Mouse (Mus musculus): ENCODE measurements around the gene Usp40. TPM values are rescaled to one million over a fixed set of nuclear protein-coding genes. Genes with fewer than 3 reads are reported as not detected.

Usp40 gene
- total RNA-seq, 1 experiment from 2014 or later = 27.8 TPM

DNA sequence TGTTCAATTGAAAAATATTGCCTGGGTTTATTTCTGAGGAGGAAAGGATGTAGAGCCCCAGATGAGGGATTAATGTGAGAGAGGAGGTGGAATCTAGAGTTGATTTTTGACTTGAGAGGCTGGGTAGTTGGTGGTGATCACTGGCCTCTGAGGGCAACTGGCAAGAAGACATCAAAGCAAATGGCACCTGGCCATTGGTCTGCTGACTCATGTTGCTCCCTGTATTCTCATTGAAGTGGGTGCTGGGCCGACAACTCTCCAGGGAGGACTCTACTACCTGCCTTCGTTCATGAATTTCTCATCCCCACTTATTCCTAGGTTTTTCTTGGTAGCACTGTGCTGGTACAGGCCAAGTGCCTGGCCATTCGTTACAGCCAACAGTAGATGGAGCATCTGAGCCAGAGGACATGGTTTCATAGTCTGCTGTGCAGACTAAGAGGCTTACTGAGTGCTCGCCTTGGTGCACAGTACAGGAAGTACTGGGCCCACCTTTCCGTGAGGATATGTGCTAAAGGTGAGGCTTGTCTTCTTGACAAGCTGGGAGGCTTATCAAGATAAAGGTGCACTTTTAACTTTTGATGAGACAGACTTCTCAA is 101.9 kb downstream of the Usp40 start:
- peak; percentile 56; the same call in 1 of the 2 replicates for ATAC-seq (ENCODE audit: extremely low read depth, insufficient number of reproducible peaks, low FRiP score, poor library complexity, severe bottlenecking)

DNA sequence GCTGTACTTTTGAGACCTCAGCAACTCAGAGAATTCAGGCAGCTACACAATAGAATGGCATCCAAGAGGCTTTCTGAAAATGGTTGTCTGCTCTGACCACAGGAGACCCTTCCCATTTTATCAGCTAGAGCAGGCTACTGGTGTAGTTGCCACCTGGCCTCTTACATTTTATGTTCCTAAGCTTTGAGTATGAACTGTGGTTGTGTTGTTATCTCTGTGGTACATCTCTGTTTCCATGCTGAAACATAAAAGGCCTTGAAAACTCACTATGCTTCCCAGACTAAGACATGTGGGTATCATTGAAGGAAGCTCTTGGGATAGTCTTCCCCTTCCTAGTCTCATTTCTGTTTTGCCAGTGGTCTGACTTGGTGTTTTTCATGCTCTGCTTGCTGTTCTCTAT is 106.2 kb downstream of the Usp40 start:
- no peak for ATAC-seq (ENCODE audit: extremely low read depth, insufficient number of reproducible peaks, low FRiP score, poor library complexity, severe bottlenecking)

DNA sequence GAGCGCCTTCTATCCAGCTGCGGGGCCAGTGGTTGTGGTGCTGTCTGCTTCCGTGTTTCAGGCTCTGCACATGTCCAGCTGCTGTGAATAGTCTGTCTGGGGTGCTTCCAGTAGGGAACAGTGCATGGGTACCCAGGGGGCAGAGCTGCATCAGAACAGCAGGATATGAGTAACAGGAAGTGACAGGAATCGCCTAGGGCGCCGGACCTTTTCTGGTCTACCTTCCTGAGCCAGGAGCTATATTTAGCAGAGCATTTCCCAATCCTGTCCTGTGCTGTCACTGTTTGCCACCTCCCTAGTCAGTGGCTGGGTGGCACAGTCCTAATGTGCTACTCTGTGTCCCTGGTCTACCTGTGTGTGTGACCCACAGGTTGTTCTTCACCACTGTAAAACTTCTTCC is 107.4 kb downstream of the Usp40 start:
- peak; percentile 36; the same call in 1 of the 2 replicates for ATAC-seq (ENCODE audit: extremely low read depth, insufficient number of reproducible peaks, low FRiP score, poor library complexity, severe bottlenecking)

DNA sequence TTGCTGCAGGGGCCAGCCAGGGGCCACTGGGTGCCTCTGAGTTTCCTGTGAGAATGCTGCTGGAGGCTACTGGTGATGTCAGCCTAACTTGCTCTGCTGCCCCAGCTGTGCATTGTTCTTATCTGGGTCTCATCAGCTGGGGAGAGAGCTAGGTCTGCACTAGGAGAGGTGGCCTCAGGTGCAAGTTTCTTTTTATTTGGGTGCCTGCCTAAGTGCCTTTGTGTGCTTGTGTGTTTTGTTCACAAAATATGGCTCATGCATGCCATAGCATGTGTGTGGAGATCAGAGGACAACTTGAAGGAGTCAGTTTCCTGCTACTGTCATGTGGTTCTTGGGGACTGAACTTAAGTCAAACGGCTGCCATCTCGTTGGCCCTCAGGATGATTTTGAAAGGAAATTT is 108.7 kb downstream of the Usp40 start:
- no peak for ATAC-seq (ENCODE audit: extremely low read depth, insufficient number of reproducible peaks, low FRiP score, poor library complexity, severe bottlenecking)

DNA sequence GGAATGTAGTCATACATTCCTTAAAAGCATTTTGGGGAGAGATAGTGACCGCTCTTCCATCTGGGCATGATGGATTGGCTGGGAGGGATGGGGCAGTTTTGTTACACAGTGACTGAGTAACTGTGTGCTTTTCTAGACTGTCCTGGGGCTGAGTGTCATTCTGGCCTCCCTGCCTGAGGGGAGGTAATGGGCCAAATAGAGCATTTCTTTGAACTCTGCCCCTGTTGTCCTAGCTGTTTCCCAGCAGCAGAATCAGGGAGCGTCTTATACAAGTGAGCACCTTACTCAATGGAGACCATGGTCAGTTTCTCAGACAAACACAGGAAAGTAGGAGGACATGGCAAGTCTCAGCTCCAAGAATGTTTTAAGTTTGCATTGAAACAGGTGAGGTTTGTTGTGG is 111.4 kb downstream of the Usp40 start:
- no peak for ATAC-seq (ENCODE audit: extremely low read depth, insufficient number of reproducible peaks, low FRiP score, poor library complexity, severe bottlenecking)

Other genes with a start within 250 kb of the Usp40 start
- gene Sag, start 204.9 kb downstream of the Usp40 start, total RNA-seq (2017) = 6.3 and 8.0 TPM in 2 replicates
- 254 and 301 TPM in 2 replicates for gene Dgkd, start 155.3 kb downstream of the Usp40 start, total RNA-seq (2017)
- not detected in 2 replicates for gene Ugt1a10, start 46.8 kb upstream of the Usp40 start, total RNA-seq (2017)
- gene Ugt1a9, start 62.2 kb upstream of the Usp40 start, total RNA-seq (2017) = not detected in 2 replicates
- not detected in 2 replicates for gene Ugt1a8, start 79.3 kb upstream of the Usp40 start, total RNA-seq (2017)
- gene Ugt1a7c, start 86.5 kb upstream of the Usp40 start, total RNA-seq (2017) = 123 TPM in 2 replicates
- gene Ugt1a6b, start 94.7 kb upstream of the Usp40 start, total RNA-seq (2017) = 8.6 and 9.6 TPM in 2 replicates
- 14.0 and 14.7 TPM in 2 replicates for gene Ugt1a6a, start 126.3 kb upstream of the Usp40 start, total RNA-seq (2017)
- gene Ugt1a5, start 157.5 kb upstream of the Usp40 start, total RNA-seq (2017) = 2.8 TPM in 2 replicates
- 1.0 and 1.1 TPM in 2 replicates for gene Ugt1a2, start 192.1 kb upstream of the Usp40 start, total RNA-seq (2017)
- gene Dnajb3, start 197.2 kb upstream of the Usp40 start, total RNA-seq (2017) = not detected in 2 replicates
- 1.1 and 3.5 TPM in 2 replicates for gene Ugt1a1, start 203.4 kb upstream of the Usp40 start, total RNA-seq (2017)
- gene Mroh2a, start 218.4 kb upstream of the Usp40 start, total RNA-seq (2017) = 0.35 and 0.49 TPM in 2 replicates

All from neutrophil, adult 5-6 weeks (primary cell).